Mouse (Mus musculus) fat pad, adult 2 months (tissue): ENCODE results near the gene Atg13.

Experiments
- DNase-seq: peaks from one replicate; pipeline ENCODE4 v3.0.0-alpha.2; 2011; ENCODE audit warnings: low read depth, low spot score; ENCODE audit errors: extremely low read depth

The Atg13 gene

GRCm38 (mm10) chr2:91649553-91650359 lies 60.6 kb downstream of the Atg13 start, which contains the start of the genes Zfp408 and Arhgap1:
Gene Zfp408 (minus strand): TSS chr2:91649791.
Gene Arhgap1 (plus strand): TSS chr2:91649860.
- DNase-seq, result peak; percentile 92

- DNase-seq, result no peak
These were observed 61.2 kb downstream of the Atg13 start for GRCm38 (mm10) chr2:91649152-91649551.

- DNase-seq, result no peak
These were observed 63.6 kb downstream of the Atg13 start for GRCm38 (mm10) chr2:91646733-91647132.

- DNase-seq, result no peak
These were observed 64.6 kb downstream of the Atg13 start for GRCm38 (mm10) chr2:91645811-91646210.

GRCm38 (mm10) chr2:91645354-91645753 lies 65.0 kb downstream of the Atg13 start:
- no peak for DNase-seq

- no peak for DNase-seq
These were observed 66.4 kb downstream of the Atg13 start for GRCm38 (mm10) chr2:91644021-91644420.

GRCm38 (mm10) chr2:91642825-91643415 lies 67.5 kb downstream of the Atg13 start:
- no peak for DNase-seq

- no peak for DNase-seq
These were observed 71.4 kb downstream of the Atg13 start for GRCm38 (mm10) chr2:91638931-91639330.

GRCm38 (mm10) chr2:91636727-91637338 lies 73.5 kb downstream of the Atg13 start:
- no peak for DNase-seq

GRCm38 (mm10) chr2:91636229-91636628 lies 74.1 kb downstream of the Atg13 start, which contains the start of gene F2:
Gene F2 (minus strand): TSS chr2:91636414.
- DNase-seq, result no peak

GRCm38 (mm10) chr2:91635486-91635885 lies 74.9 kb downstream of the Atg13 start:
- DNase-seq, result no peak

GRCm38 (mm10) chr2:91634841-91635240 lies 75.5 kb downstream of the Atg13 start:
- DNase-seq, result no peak

- no peak for DNase-seq
These were observed 76.9 kb downstream of the Atg13 start for GRCm38 (mm10) chr2:91633334-91633977.

- no peak for DNase-seq
These were observed 78.1 kb downstream of the Atg13 start for GRCm38 (mm10) chr2:91632316-91632715.

- no peak for DNase-seq
These were observed 78.5 kb downstream of the Atg13 start for GRCm38 (mm10) chr2:91631826-91632225.

- DNase-seq, result no peak
These were observed 80.0 kb downstream of the Atg13 start for GRCm38 (mm10) chr2:91630384-91630783.

GRCm38 (mm10) chr2:91629682-91630081 lies 80.7 kb downstream of the Atg13 start:
- no peak for DNase-seq

GRCm38 (mm10) chr2:91628171-91628570 lies 82.2 kb downstream of the Atg13 start:
- no peak for DNase-seq

GRCm38 (mm10) chr2:91627486-91627885 lies 82.9 kb downstream of the Atg13 start:
- no peak for DNase-seq
